Mouse (Mus musculus): ENCODE measurements at regions not wholly inside any gene's neighbourhood (a gene's known extent, or its start where the extent isn't known, plus 50 kb on each side); places are given as distances from the start of the nearest gene placed in this dataset.

DNA sequence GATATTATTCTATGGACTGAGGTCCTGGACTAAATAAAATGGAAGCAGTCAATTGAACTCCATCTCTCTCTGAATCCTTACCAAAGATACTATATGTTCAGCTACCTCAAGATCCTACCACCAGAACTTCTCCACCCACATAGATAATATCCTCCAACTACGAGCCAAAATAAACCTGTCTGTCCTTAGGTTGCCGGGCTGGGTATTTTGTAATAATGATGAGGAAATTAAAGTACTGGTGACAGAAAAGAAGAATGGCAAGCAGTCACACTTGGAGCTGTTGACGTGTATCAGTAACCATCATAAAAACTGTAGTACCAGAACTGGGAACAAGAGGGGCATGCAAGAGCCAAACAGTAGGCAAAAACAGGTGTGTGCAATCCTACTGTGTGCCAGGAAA is 98.7 kb downstream of the Sox9 start:
- no peaks in the 10 kb centered on the region for H3K27me3 ChIP-seq (replicated peaks)
- no peak overlapping the region for H3K4me2 ChIP-seq (ENCODE audit: insufficient read depth, low read depth, poor library complexity, severe bottlenecking)
- H3K9ac ChIP-seq (ENCODE audit: insufficient read depth, low read depth), result no peak overlapping the region
- H3K4me3 ChIP-seq (replicated peaks in 1 of 3; ENCODE audit: low read depth in 2 of 3, low read length in 2 of 3, poor library complexity in 1 of 3), result no peak overlapping the region
- H3K79me2 ChIP-seq (replicated peaks; ENCODE audit: control insufficient read depth, extremely low read depth, insufficient read depth, poor library complexity, severe bottlenecking), result no peaks in the 10 kb centered on the region
- H3K27ac ChIP-seq (ENCODE audit: insufficient read depth, low read depth), result no peak overlapping the region
- no peak for DNase-seq (ENCODE audit: extremely low read depth)
- TF ChIP-seq MXI1 (IDR thresholded peaks at IDR 0.05; ENCODE audit: low read depth, low read length) (no peak), SMC3 (IDR thresholded peaks at IDR 0.05; ENCODE audit: low read depth, low read length) (no peak), USF2 (conservative IDR thresholded peaks at IDR 0.05; ENCODE audit: low read depth, low read length) (no peak)
- dilution Hi-C loops (cut with MboI; ENCODE audit: extremely low pct_ligation_motif_present, extremely low pct_unique_long_range_greater_than_20kb, low sequenced_read_pairs), result no loop called here
- in situ Hi-C loops (cut with MboI; ENCODE audit: low pct_ligation_motif_present, low pct_unique_long_range_greater_than_20kb, low sequenced_read_pairs), result no loop called here
- H3K36me3 ChIP-seq (replicated peaks in 1 of 2; ENCODE audit: control insufficient read depth in 1 of 2, insufficient read depth in 1 of 2, low read length in 1 of 2), result no peaks in the 10 kb centered on the region
- no peaks in the 10 kb centered on the region for H3K4me1 ChIP-seq (ENCODE audit: control insufficient read depth in 1 of 2, insufficient read depth in 2 of 2)
- H3K9me3 ChIP-seq (replicated peaks; ENCODE audit: low read length), result no peaks in the 10 kb centered on the region

DNA sequence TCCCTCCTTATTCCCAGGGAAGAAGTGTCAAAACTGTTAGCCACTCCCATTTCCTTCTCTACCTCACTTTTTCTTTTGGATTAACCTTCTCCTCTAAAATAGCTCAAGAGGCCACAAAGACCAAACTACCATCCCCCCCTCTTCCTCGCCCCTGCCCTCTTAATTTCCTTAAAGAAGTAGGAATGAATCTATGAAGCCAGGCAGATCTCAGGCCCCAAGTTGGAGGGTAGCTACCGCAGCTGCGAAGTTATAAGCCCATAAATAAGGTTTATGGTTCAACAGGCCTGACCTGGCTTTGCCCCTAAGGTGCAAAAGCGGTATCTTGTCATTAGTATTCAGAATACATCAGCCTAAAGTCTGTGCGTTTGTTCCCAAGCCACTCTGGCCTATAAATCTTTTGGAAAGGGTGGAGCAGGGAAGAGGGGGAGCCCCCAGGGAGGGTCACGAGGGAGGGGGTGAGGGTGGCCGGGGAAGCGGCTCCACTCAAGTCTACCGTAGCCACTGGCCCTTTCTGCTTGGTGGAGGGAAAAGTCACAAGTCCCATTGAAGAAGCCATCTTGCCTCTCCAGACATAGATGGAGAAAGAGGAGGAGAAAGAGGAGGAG is 103.4 kb downstream of the Sox9 start:
- no peaks in the 10 kb centered on the region for H3K9me3 ChIP-seq (replicated peaks; ENCODE audit: low read length)
- peaks cover under 1 to 18% of the 10 kb centered on the region in 2 experiments; a peak in 2 of 4 replicates for H3K4me1 ChIP-seq (ENCODE audit: control insufficient read depth in 1 of 2, insufficient read depth in 2 of 2)
- H3K27me3 ChIP-seq (replicated peaks), result no peaks in the 10 kb centered on the region
- no peak for DNase-seq (ENCODE audit: extremely low read depth)
- no peak for TF ChIP-seq MAX (IDR thresholded peaks at IDR 0.05; ENCODE audit: low read length)
- no peak for TF ChIP-seq UBTF (IDR thresholded peaks at IDR 0.05; ENCODE audit: low read depth, low read length)
- TF ChIP-seq MXI1 (IDR thresholded peaks at IDR 0.05; ENCODE audit: low read depth, low read length), result no peak
- TF ChIP-seq MYC (IDR thresholded peaks at IDR 0.05; ENCODE audit: low read depth, low read length), result no peak
- no peak for TF ChIP-seq TBP (conservative IDR thresholded peaks at IDR 0.05; ENCODE audit: low read depth, low read length)
- TF ChIP-seq CTCF (conservative IDR thresholded peaks at IDR 0.05 in 1 of 2, IDR thresholded peaks at IDR 0.05 in 1 of 2; ENCODE audit: low read depth in 2 of 2, low read length in 2 of 2), result no peak
- TF ChIP-seq POLR2AphosphoS2 (IDR thresholded peaks at IDR 0.05; ENCODE audit: low read depth, low read length), result no peak
- H3K9ac ChIP-seq (ENCODE audit: insufficient read depth, low read depth), result no peak overlapping the region
- no peaks in the 10 kb centered on the region for H3K79me2 ChIP-seq (replicated peaks; ENCODE audit: control insufficient read depth, extremely low read depth, insufficient read depth, poor library complexity, severe bottlenecking)
- H3K27ac ChIP-seq (ENCODE audit: insufficient read depth, low read depth), result no peak overlapping the region
- dilution Hi-C loops (cut with MboI; ENCODE audit: extremely low pct_ligation_motif_present, extremely low pct_unique_long_range_greater_than_20kb, low sequenced_read_pairs) (no loop called here), in situ Hi-C loops (cut with MboI; ENCODE audit: low pct_ligation_motif_present, low pct_unique_long_range_greater_than_20kb, low sequenced_read_pairs) (no loop called here)
- H3K4me3 ChIP-seq (replicated peaks in 1 of 3; ENCODE audit: low read depth in 2 of 3, low read length in 2 of 3, poor library complexity in 1 of 3), result no peak overlapping the region
- H3K4me2 ChIP-seq (ENCODE audit: insufficient read depth, low read depth, poor library complexity, severe bottlenecking), result no peak overlapping the region
- no peaks in the 10 kb centered on the region for H3K36me3 ChIP-seq (replicated peaks in 1 of 2; ENCODE audit: control insufficient read depth in 1 of 2, insufficient read depth in 1 of 2, low read length in 1 of 2)

DNA sequence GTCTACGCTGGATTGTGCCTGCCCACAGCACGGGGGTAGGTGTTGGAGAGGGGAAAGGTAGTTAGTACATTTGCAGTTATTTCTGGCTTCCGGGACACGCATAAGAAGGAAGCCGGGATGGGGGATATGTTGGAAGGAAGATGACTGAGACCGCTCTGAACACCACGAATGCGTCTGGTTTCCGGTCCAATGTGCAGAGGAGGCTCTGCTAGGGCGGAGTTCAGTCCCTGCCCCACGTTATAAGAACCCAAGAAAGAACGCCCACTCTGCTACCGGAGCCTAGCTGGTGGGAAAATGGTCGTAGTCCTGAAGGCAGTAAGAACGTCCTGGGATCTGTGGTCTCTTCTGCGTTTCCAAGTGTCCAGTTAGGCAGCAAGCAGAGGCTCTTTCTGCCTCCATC is 104.1 kb downstream of the Sox9 start:
- no peak overlapping the region for H3K4me2 ChIP-seq (ENCODE audit: insufficient read depth, low read depth, poor library complexity, severe bottlenecking)
- no peaks in the 10 kb centered on the region for H3K79me2 ChIP-seq (replicated peaks; ENCODE audit: control insufficient read depth, extremely low read depth, insufficient read depth, poor library complexity, severe bottlenecking)
- no peaks in the 10 kb centered on the region for H3K27me3 ChIP-seq (replicated peaks)
- no peaks in the 10 kb centered on the region for H3K36me3 ChIP-seq (replicated peaks in 1 of 2; ENCODE audit: control insufficient read depth in 1 of 2, insufficient read depth in 1 of 2, low read length in 1 of 2)
- dilution Hi-C loops (cut with MboI; ENCODE audit: extremely low pct_ligation_motif_present, extremely low pct_unique_long_range_greater_than_20kb, low sequenced_read_pairs), result no loop called here
- no peak overlapping the region for H3K9ac ChIP-seq (ENCODE audit: insufficient read depth, low read depth)
- in situ Hi-C loops (cut with MboI; ENCODE audit: low pct_ligation_motif_present, low pct_unique_long_range_greater_than_20kb, low sequenced_read_pairs), result no loop called here
- no peak overlapping the region for H3K27ac ChIP-seq (ENCODE audit: insufficient read depth, low read depth)
- TF ChIP-seq ZC3H11A (IDR thresholded peaks at IDR 0.05; ENCODE audit: low read depth, low read length) (no peak), ETS1 (conservative IDR thresholded peaks at IDR 0.05; ENCODE audit: low read depth, low read length) (no peak), MAX (IDR thresholded peaks at IDR 0.05; ENCODE audit: low read length) (no peak), EP300 (IDR thresholded peaks at IDR 0.05; ENCODE audit: low read length) (no peak), MEF2A (IDR thresholded peaks at IDR 0.05; ENCODE audit: borderline replicate concordance, low read depth, low read length) (no peak), MAFK (IDR thresholded peaks at IDR 0.05; ENCODE audit: insufficient replicate concordance, low read length) (no peak), ELF1 (IDR thresholded peaks at IDR 0.05; ENCODE audit: low read depth, low read length) (no peak), PAX5 (IDR thresholded peaks at IDR 0.05; ENCODE audit: low read length) (no peak)
- no peak overlapping the region for H3K4me3 ChIP-seq (replicated peaks in 1 of 3; ENCODE audit: low read depth in 2 of 3, low read length in 2 of 3, poor library complexity in 1 of 3)
- no peak for DNase-seq (ENCODE audit: extremely low read depth)
- no peaks in the 10 kb centered on the region for H3K9me3 ChIP-seq (replicated peaks; ENCODE audit: low read length)
- peaks cover 2 to 22% of the 10 kb centered on the region in 2 experiments; a peak in 2 of 4 replicates for H3K4me1 ChIP-seq (ENCODE audit: control insufficient read depth in 1 of 2, insufficient read depth in 2 of 2)
